Mouse (Mus musculus): Measurements from ENCODE around the gene Med27.

Gene Med27

DNA sequence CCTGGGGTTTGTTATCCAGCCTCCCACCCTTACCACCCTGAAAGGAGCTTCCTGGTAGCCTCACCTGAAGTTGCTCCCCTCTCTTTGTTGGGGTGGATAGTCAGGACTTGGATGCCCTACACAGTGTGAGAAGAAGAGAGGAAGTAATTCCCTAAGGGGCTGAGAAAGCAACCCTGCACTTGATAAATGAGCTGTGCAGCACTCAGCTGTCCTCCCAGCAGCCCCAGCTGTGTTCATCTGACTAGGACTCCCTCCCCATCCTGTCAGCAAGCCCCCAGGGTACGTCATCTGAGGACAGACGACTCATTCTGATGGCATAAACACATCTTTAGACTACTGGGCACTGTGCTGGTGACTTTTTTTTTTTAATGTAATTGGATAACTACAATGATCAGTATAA, 127.3 kb downstream of the Med27 start:
- no peak for DNase-seq (ENCODE audit: low spot score)

- DNase-seq (ENCODE audit: low spot score) = no peak
Observed at GRCm38 (mm10) chr2:29476702-29477101, 130.1 kb downstream of the Med27 start.

- peak; percentile 59 for DNase-seq (ENCODE audit: low spot score)
Observed at GRCm38 (mm10) chr2:29481856-29482255, 135.2 kb downstream of the Med27 start.

DNA sequence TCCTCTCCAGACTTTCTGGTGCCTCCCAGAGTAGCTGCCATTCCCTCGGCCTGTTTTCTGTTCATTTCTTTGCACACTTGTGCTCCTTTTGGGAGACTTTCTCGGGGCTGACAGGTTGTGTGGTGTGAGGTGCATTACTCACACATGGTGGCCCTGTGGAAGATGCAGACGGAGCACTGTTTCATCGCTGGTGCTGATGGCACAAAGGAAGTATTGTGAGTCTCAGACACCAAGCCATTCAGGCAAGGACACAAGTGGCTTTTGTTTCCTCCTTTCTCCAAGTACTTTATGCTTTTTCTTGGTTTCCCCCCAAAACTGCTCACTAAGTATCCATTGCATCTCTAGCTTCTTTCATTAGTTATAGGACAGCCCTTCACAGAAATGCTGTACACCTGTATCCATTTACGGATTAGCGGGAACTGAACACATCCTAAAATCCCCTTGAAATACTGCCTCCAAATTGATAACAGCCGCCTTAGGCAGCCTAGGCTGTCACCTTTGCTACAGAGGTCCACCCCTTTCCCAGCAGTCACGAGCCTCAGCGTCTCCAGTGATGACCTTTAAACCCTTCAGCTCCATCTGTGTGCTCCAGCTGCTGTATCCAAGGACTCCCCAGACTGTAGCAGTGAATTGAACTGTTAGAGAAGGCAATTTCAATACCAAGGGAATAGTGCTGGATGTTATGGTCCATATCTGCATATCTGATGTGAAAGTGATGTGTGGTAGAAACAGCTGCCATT, 136.5 kb downstream of the Med27 start:
- peak; percentile 71 for DNase-seq (ENCODE audit: low spot score)

GRCm38 (mm10) chr2:29485519-29485918, 138.9 kb downstream of the Med27 start:
- no peak for DNase-seq (ENCODE audit: low spot score)

DNA sequence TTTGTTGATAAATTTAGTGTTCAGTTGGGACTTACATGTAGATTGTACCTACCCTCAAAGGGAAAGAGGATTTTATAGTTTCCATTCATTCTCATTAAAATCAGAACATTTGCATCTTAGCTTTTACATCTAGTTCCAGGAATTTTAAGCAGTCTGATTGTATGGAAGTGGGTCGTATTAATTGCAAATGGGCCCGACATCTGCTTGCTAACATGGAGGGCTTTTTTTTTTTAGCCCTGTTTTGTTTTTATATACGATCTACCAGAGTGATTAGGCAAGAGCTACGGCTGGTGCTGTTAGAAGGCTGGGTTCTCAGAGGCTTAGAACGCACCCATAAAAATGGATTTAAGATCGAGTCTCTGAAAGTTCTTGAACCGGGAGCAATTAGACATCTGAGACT, 139.9 kb downstream of the Med27 start:
- no peak for DNase-seq (ENCODE audit: low spot score)

DNA sequence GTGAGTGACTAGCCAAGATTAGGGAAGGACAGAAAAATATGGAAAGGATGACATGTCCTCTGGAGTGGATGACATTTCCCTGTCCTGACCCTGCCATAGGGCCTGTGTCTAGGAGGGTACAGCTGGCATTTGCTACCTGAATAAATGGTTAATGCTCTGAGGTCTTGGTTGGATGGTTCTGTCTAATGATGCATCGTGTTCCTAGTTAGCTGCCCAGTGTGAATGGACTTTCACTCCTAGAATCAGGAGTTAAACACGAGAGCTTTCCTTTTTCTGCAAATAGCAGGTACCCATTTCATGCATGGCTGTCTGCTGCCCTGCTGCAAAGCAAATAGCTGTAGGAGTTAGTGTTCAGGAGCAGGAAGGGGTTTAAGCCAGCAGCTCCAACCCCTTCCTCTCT, 141.0 kb downstream of the Med27 start:
- no peak for DNase-seq (ENCODE audit: low spot score)

- no peak for DNase-seq (ENCODE audit: low spot score)
Observed at GRCm38 (mm10) chr2:29488379-29489236, 142.0 kb downstream of the Med27 start.

DNA sequence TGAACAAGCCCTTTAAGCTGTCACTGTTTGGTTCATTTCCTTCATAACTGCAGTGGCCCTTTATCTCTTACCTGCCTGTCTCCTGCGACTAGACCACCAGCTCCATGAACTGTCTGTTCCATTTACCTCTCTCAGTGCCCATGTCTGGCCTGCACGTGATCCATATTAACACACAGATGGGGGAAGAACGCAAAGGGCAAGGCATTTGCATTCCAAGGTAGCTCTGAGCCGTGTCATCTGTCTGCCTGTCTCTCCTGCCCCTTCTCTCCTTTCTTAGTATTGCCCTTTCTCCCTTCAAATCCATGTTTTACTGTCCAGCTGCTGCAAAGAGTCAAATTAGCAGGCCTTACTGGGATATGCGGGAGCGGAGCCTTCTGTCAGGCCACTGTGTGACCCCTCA, 145.0 kb downstream of the Med27 start:
- no peak for DNase-seq (ENCODE audit: low spot score)

DNA sequence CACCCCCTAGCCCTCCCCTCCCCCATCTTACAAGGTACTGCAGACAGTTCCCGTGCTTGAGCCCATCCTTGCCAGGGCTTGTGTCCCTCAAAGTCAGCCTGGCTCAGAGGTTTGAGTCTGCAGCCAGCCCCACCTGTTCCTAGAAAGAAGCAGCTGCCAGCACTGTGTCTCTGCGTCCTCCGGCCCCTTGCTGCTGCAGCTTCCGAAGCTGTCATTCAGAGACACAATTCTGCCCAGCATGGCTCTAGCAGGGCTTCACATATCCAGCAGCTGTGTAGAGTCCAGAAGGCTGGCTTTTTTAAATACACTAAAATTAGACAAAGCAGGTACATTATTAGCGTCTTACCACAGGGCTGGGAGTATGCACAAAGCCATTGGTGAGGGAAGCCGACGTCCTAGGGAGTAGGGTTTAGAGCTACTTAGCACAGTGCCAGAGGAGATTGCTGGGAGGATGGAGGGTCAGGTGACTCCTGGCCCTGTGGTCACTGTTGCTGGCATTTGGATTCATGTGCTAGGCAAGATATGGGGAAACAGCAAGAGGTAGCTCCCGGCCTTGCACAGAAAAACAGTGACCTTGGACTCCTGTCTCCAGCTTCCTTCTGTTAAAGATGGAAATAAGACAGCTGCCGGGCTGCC, 146.9 kb downstream of the Med27 start:
- no peak for DNase-seq (ENCODE audit: low spot score)

DNA sequence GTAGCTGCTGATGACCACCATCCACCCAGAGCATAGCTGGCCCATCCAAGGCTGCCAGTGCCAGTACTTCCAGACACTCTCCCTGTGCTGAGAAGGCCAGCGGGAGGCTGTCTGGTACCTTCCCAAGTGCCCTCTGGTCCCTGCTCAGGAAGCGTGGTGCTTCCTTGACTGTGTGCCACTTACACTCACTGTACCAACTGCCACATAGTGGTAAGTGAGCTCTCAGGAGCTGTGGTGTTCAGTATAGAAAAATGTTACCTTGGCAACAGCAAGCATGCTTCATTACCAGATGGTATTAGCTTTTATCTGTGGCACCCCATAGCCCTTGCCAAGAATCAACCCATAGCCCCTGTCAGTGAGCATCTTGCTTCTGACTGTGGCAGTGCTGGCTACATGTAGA, 148.7 kb downstream of the Med27 start:
- no peak for DNase-seq (ENCODE audit: low spot score)

- no peak for DNase-seq (ENCODE audit: low spot score)
Observed at GRCm38 (mm10) chr2:29500601-29501350, 154.2 kb downstream of the Med27 start.

- DNase-seq (ENCODE audit: low spot score) = no peak
Observed at GRCm38 (mm10) chr2:29501381-29501780, 154.8 kb downstream of the Med27 start.

- DNase-seq (ENCODE audit: low spot score) = no peak
Observed at GRCm38 (mm10) chr2:29504848-29505247, 158.2 kb downstream of the Med27 start.

GRCm38 (mm10) chr2:29506411-29506810, 159.8 kb downstream of the Med27 start:
- peak; percentile 51 for DNase-seq (ENCODE audit: low spot score)

- peak; percentile 63 for DNase-seq (ENCODE audit: low spot score)
Observed at GRCm38 (mm10) chr2:29513131-29513530, 166.5 kb downstream of the Med27 start.

GRCm38 (mm10) chr2:29514836-29515235, 168.2 kb downstream of the Med27 start:
- no peak for DNase-seq (ENCODE audit: low spot score)

GRCm38 (mm10) chr2:29515831-29516447, 169.3 kb downstream of the Med27 start:
- DNase-seq (ENCODE audit: low spot score) = no peak

DNA sequence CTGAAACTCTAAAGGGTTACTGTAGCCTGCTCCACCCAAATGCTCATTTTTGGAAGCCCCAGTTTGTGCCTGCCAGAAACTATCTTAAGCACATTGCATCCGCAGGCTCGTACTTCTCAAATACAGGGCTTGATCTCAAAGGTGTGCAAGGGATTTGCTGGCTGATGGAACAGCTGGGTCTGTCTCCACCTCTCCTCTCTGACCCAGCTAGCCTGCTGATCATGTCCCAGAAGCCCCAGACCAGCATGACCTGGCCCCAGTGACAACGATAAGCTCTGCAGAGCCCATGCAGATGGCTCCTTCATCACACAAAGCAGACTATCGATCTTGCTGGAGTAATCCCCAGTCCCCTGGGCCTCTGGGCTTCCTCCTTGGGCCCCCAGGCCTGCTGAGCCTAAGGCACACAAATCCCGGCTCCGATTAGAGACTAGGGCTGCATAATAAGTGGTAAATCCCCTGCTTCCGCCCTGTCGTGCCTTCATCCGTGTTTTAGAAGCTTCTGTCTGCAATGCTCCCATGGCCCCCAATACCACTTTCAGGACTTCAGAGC, 170.1 kb downstream of the Med27 start:
- DNase-seq (ENCODE audit: low spot score) = peak; percentile 64

DNA sequence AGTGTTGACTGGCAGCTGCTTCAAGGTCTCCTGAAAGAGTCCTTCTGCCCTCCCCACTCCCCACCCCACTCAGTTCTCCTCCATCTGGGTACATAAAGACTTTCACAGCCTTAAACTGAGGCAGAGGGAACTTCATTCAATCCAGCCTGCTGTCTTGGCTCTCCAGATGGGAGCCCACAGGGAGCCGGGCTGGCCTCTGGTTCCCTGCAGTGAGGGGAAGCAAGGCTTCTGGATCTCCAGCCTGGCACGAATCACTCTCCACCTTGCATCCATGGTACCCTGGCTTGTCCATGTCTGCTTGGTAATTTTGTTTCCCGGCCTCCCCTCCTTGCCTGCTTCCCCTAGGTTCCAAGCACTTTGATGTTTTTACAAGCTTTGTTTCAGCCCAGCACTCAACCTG, 172.8 kb downstream of the Med27 start:
- DNase-seq (ENCODE audit: low spot score) = no peak

- DNase-seq (ENCODE audit: low spot score) = no peak
Observed at GRCm38 (mm10) chr2:29520206-29520605, 173.6 kb downstream of the Med27 start.

Measured in embryo, embryonic 10.5 days (tissue).